Mouse (Mus musculus): ENCODE results near the gene Olfr1134.
"Not testable (repeated sequence)": the region's sequence is repeated elsewhere in the genome, so short reads cannot be mapped to it uniquely, and the experiment has no call there.

The Olfr1134 gene

GRCm38 (mm10) chr2:87658360-87658759, at the start of gene Olfr1134:
Gene Olfr1134 (minus strand): TSS chr2:87658460.
- no peak for DNase-seq (ENCODE audit: low spot score in 2 of 2)

GRCm38 (mm10) chr2:87693847-87694246, 35.6 kb upstream of the Olfr1134 start, which contains the start of gene Olfr1136:
Gene Olfr1136 (minus strand): TSS chr2:87693947.
- DNase-seq (ENCODE audit: low spot score in 2 of 2), result no peak

GRCm38 (mm10) chr2:87673564-87673963, 15.3 kb upstream of the Olfr1134 start, which contains the start of gene Olfr1135:
Gene Olfr1135 (minus strand): TSS chr2:87673664.
- no peak for DNase-seq (ENCODE audit: low spot score in 2 of 2)

GRCm38 (mm10) chr2:87647274-87647673, 11.0 kb downstream of the Olfr1134 start, which contains the start of gene Olfr1133:
Gene Olfr1133 (minus strand): TSS chr2:87647374.
- DNase-seq (ENCODE audit: low spot score in 2 of 2), result no peak

- no peak for DNase-seq (ENCODE audit: low spot score in 2 of 2)
Observed at GRCm38 (mm10) chr2:87642441-87642840, 15.8 kb downstream of the Olfr1134 start.

DNA sequence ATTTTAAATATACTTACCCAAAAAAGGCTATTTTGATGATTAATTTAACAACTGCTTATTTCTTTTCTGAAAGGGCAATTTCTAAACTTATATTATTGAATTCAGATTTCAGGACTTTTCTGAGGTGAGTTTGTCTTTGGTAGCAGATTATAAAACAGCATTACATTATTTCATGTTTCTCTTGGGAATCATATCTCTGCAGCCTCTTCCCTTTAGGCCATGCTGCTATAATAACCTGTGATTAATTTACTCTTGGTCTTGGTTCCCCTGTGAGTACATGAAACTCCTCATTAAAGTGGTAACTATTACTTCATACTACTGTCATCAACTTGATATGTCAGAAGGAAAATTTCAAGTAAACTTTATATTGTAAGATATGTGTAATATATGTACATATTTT, 20.8 kb downstream of the Olfr1134 start, which contains the start of gene Olfr1132:
Gene Olfr1132, minus strand, starts transcription at position 101 of the 400 bp plus-strand sequence.
- DNase-seq (ENCODE audit: low spot score in 2 of 2), result no peak

DNA sequence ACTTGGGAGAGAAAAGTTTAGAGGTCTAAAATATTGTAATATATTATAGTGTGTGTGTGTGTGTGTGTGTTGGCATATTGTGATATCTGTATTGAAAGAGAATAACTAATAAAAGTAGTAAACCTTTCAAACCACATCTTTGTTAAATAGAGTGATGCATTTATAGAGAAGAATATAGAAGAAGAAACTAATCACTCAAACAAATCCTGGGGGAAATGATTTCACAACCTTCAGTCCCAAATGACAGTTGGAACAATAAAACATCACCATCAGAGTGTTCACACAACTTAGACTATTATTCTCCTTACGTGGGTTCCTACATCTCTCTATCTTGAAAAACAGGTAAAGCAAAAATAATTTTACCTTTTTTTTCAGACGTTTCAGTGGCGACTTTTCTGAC, 31.5 kb downstream of the Olfr1134 start, which contains the start of gene Olfr1131:
Gene Olfr1131, plus strand, starts transcription at position 301 of the 400 bp plus-strand sequence.
- no peak for DNase-seq (ENCODE audit: low spot score in 2 of 2)

- not testable (repeated sequence) for DNase-seq (ENCODE audit: low spot score in 2 of 2)
Observed at GRCm38 (mm10) chr2:87605912-87606311, 52.3 kb downstream of the Olfr1134 start, which contains the start of gene Olfr1130. Gene Olfr1130 (plus strand): TSS chr2:87606212.

Measured in frontal cortex, postnatal 14 days (tissue).